Mouse (Mus musculus) heart, postnatal 4 days (tissue): ENCODE results near the gene Rab3gap1. TPM values are rescaled to one million over a fixed set of nuclear protein-coding genes. Genes with fewer than 3 reads are reported as not detected.

Experiments used
- DNase-seq: peaks from one replicate; pipeline ENCODE4 v3.0.0; 2021
- total RNA-seq, 2 experiments: library from RNA; stranded (reverse); gene quantifications; 2 replicates each; pipeline ENCODE4 v1.2.3; 2021

The Rab3gap1 gene
- 10 to 100 TPM; 44.2 to 44.7 TPM for total RNA-seq

DNA sequence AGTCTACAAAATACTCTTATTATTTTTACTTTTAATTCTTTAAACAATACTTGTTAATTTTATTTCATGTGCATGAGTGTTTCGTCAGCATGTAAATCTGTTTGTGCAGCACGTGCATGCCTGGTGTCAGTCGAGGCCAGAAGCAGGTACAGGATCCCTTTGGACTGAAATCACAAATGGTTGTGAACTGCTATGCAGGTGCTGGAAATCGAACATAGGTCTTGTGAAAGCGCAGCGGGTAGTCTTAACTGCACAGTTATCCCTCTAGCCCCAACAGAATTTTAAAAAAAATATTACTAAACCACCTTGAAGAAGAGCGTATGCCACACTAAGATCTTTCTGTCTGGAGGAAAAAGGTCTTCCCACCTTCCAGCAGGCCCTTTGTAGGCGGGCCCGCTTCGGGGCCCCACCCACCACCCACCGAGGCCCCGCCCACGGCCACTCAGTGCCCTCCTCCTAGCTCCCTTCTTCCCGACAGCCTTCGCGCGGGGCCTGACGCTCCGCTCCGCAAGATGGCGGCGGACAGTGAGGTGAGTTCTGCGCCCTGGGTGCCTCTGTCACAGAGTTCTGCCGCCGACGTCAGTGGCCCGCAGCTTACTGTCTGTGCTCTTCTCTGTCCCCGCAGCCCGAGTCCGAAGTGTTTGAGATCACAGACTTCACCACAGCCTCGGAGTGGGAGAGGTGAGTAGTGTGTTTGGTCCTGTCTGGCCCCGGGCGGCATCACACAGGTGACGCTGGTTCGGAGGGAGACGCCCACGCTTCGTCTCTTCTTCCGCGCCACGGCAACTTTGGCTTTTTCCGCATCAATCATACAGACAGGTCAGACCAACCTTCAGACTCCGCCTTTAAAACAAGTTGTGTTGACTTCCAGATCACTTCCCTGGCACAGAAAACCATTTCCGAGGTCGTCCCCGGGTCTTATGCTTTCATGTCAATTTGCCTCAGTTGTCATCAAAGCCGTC is at the start of gene Rab3gap1:
Gene Rab3gap1, plus strand, starts transcription at position 474 of the 962 bp plus-strand sequence.
- peak; percentile 93 for DNase-seq

DNA sequence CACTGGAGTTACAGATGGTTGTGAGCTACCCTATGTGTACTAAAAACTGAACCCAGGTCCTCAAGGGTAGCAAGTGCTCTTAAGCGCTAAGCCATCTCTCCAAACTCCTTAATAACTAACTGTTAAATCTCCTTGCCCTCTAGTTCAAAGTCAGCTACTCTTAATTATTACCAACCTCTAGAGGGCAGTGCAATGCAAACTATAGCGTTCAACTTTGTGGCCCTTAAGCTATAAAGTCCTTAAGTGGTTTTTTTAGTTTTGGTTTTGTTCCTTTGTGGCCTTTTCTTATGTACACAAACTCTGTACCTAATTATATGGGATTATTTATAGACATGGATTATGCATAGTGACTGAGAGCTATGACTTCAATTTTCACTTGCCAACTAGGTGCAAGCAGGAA is 41.2 kb upstream of the Rab3gap1 start:
- DNase-seq = peak; percentile 21

DNA sequence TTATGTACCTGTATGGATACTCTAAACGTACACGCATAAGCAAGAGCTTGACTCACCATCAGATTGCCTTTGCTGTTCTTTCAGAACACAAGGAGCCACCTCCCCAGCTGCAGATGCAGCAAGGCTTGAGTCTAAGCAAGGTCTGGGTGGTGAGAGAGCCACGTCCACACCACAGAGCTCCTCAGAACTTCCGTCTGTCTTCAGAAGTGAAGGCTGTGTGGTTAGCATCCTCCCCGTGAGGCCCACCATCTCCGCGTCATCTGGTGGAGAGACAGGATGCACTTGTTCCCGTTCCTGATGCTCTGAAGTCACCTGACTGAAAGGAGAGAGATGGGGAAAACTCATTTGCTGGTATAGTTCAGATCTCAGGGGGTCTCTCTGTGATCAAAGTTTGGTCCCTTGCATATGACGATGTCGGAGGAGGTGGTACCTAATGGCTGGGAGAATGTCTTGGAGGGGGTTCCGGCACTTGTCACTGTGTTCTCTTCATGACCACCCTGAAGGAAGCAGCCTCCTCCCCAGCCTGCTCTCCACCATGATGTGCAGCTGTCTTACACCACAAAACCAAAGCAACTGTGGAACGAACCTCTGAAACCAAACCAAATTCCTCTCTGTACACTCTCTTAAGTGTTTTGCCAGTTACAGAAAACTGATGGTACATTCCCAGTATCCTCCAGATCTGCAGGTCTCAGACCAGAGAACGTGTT is 38.2 kb upstream of the Rab3gap1 start:
- DNase-seq = no peak

DNA sequence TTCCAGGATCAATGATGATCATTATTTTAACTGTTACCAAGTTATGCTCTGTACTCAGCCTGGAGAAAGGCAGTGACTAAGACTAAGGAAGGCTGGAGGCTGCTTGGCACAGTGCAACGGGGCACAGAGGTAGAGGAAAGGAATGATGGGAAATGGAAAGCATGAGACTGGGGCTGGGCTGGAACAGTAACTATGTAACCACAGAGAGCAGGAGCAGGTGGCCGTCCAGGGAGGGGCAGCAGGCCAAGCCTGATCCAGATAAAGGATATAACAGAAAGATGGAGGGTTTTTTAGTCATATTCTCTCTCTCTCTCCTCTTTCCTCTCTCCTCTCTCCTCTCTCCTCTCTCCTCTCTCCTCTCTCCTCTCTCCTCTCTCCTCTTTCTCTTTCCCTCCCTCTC is 34.9 kb upstream of the Rab3gap1 start:
- DNase-seq = no peak

DNA sequence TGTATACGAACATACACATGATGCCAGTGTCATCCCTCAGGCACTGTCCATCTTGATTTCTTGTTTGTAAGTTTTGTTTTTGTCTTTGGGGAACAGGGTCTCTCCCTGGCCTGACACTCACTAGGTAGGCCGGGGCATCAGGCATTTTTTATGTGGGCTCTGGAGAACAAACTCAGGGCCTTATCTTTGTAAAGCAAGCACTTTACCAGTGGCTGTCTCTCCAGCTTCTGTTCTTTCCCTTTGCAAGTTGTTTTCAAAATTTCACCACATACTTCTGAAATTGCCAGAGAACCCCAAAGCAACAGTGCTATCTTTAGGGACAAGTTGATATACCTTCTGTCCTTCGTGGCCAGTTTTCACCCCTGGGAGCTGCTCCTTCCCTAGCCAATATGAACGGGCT is 34.4 kb upstream of the Rab3gap1 start:
- DNase-seq = no peak

DNA sequence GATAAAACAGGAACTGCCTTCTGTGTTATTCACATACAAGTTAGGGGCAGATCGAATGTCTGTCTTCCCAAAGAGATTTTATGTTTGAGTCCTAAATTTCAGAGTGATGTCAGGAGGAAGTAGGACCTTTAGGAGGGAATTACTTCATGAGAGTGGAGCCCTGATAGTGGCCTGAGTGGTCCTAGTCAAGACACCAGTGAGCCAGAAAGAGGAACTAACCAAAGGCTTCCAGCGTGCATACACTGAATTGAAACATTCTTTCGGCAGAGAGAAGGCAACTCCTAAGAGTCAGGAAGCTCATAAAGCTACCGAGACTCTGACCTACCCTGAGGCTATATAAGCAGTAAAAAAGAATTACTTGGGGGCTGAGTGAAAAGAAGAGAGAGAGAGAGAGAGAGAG is 32.0 kb upstream of the Rab3gap1 start:
- no peak for DNase-seq

DNA sequence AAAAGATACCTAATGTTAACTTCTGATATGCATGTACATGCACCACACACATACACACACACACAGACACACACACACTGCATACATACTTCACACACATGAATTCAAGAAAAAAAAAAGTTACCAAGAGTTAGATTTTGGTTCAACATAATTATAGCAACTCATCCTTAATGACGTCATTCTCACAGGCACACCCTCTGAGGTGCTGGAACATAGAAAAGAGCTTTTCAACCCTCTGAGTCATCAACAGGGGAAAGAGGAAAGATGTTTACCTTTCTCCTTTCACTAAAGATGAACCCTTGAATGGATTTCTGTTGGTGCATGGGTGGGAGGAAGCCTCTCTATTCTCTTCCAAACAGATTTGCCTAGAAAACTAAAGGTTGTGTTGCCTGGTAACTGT is 30.0 kb upstream of the Rab3gap1 start:
- DNase-seq = no peak

DNA sequence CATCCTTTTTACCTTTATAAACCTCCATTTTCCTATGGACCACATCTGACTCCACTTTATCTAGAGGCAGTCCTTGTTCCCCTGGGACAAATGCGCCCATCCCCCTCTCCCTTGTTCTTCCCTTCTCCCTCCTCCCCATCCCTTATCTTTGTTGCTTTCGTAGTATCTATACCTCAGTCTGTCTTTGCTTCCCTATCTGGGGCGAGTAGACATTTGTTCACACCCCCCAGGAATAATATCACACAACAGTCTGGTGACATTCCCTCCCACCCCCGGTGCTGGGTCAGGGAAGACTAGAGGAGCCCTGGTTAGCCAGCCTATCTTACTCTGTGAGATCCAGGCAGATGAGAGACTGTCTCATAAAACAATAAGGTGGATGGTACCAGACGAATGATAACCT is 23.1 kb upstream of the Rab3gap1 start:
- no peak for DNase-seq

DNA sequence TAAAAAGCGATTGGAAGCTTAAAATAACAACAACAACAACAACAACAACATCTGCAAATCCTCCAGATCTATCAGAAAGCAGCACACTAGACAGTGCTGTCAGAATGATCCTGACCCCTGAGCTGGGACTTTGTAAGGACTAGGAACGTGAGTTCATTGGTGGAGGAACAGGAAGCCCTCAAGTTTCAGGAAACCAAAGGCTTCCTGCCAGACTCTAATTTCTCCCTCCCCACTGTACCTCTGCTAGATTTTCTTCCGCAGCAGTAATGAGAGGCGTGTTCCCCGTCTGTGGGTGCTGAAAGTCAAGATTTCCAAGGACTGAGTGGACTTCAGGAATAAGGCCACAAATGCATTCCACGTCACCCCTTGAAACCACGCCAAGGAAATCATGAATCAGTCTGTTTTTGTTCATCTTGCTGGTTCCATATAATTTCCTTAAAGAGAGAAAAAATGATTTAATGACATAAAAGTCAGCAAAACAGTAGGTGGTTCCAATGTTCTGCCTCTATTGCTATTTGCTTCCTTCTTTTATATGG is 18.4 kb upstream of the Rab3gap1 start:
- peak; percentile 9 for DNase-seq

DNA sequence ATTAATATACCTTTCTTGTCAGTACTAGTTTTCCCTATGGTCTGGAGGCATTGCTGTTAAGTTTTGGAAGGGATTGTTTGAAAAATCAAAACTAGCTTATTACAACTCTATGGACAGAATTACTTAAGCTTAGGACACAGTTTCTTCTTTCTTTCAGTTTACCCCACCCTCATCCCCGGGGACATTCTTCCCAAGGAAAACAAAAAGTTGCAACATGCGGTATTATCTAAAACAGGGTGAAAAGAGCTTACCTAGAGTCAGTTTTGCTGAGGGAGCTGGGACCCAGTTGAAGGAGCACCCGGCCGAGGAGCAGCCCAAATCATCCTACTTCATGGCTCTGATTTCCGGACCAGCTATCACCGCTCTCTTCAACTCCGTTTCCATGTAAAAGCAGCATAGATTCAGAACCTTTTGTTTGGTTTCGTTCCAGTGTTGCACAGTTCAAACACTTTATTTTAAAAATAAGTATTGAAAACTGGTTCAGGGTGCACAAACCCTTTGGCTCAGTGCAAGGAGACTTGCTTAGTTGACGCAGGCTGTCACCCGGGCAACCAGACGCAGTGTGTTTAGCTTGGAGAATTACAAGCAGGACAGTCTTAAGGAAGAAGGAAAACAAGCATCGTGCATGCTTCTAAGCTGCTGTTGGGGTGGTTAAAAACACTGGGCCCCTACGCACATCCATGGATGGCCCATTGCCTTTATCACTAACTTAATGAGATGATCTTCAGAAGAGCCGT is 13.9 kb upstream of the Rab3gap1 start, which contains the start of gene Map3k19:
Gene Map3k19, minus strand, starts transcription at position 546 of the 737 bp plus-strand sequence.
- no peak for DNase-seq

DNA sequence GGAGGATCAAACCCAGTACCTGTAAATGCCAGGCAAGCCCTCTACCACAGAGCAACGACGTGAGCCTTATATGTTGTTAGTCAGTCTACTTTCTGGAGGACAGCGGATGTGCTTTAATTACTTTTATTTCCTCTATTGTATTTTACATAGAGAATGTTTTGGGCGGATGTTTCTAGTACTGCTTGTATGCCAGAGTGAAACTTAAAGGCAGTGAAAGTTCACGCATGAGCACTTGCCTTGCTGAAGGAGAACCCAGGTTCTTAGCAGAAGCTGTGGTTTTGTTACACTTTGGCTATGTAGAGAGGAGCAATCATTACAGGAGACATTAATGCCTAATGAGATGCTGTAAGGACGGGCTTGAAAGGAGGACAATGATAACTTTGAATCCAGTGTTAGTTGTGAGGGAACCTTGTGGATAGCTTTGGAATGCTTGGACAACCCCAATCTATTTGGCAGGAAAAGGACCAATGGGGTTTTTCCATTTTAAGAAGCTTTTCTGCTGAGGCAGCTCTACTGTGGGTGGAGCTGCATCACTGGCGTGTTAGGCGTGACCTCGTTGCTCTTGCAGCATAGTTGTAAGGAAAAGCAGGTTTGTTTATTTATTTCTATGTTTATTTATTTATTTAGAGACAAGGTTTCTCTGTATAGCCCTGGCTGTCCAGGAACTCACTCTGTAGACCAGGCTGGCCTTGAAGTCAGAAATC is 9.5 kb upstream of the Rab3gap1 start:
- no peak for DNase-seq

DNA sequence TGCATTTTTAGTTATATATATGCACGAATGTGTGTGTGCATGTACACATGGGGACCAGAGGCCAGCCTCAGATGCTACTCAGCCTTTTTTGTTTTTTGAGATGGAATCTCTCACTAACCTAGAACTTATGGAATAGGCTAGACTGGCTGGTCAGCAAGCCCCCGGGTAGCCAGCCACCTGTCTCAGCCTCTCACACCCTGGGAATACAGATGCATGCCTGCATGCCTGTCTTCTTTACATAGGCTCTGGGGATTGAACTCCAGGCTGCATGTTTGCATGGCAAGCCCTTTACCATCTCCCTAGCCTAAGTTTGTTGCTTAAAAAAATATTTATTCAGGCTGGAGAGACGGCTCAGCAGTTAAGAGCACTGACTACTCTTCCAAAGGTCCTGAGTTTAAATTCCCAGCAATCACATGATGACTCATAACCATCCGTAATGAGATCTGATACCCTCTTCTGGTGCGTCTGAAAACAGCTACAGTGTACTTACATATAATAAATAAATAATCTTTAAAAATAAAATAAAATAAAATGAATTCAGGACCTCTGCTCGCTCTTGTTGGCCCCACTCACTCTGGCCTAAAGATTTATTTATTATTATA is 8.7 kb upstream of the Rab3gap1 start:
- DNase-seq = no peak

DNA sequence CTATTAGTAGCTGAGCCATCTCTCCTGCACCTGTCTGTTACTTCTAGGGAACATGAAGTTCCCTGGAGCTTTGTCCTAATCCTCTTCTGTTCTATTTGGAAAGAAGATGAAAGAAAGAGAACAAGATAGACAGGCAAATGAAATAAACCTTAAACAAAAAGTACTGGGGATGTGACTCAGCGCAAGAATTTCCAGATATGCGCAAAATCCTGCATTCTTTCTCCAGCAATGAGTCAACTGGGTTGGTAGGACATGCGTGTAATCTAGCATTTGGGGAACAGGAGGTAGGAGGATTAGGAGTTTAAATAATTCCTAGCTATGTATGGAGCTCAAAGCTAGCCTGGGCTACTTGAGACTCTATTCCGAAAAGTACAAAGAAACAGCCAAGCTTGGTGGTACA is 8.1 kb upstream of the Rab3gap1 start:
- DNase-seq = no peak

DNA sequence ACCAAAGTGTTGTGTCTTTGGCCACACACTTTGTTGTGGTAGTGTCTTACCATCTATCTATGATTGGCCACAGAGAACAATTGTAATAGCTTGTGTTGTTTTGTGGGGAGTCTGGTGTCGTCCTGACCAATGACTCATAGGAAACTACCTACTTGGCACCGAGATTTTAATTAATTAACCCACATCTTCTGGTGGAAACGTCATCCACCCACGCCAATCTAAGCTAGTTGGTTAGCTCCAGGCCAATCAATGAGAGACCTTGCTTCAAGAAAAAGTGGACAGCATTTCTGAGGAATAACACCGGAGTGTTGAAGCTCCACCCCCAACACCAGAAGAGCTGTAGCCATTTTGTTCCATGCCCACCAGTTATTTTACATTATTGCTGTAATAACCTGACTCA is 6.7 kb upstream of the Rab3gap1 start:
- no peak for DNase-seq

DNA sequence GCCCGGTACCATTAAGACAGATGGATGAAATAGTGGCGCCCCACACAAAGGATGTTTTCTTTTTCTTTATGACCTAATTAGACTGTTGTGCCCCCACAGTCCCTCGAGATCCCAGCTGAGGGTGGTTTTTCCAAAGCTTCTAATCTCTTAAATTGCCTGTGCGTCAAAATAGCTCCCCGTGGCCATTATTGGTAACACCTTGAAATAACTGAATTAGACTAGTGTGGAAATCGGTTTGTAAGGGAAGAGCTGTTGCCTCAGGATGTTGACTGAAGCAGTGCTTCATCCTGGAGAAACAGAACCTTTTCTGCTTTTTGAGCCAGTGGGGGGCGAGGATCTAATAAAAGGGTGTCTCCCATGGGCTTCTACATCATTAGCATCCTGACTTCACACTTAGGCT is 4.8 kb upstream of the Rab3gap1 start:
- DNase-seq = no peak

DNA sequence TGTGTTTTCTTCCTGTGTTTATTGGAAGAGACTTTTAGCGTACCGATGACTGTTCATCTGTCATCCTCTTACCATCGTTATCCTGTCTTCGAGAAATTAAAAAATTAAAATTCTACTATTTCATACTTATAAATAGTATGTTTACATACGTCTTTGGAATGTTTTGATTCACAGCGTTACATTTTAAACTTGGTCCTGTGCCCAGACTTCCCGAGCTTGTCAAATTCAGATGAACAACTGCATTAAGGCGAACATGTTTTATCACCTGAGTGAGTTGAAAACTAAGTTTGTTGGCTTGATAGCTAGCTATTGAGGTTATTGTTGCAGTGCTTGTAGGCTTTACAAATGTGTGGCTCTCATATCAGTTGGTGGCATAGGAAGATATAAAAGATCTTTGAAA is 703 bp downstream of the Rab3gap1 start:
- DNase-seq = no peak

DNA sequence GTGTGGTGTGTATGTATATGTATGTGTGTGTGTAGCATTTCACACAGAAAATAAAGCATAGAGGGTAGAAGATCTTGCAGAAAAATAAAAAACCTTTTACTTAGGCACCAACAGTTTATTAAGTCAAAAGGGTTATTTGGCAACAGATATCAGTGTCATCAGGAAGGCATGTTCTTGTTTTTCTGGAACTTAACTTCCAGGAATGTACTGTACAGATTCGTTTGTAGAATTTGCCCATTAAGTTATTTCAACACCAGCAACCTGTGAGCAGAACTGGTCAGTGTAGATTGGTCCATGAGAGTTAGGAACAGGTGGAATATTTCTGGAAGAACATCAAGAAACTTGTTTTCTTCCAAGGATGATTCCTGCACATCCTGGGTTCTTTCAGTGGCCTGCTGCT is 30.8 kb downstream of the Rab3gap1 start:
- DNase-seq = no peak

DNA sequence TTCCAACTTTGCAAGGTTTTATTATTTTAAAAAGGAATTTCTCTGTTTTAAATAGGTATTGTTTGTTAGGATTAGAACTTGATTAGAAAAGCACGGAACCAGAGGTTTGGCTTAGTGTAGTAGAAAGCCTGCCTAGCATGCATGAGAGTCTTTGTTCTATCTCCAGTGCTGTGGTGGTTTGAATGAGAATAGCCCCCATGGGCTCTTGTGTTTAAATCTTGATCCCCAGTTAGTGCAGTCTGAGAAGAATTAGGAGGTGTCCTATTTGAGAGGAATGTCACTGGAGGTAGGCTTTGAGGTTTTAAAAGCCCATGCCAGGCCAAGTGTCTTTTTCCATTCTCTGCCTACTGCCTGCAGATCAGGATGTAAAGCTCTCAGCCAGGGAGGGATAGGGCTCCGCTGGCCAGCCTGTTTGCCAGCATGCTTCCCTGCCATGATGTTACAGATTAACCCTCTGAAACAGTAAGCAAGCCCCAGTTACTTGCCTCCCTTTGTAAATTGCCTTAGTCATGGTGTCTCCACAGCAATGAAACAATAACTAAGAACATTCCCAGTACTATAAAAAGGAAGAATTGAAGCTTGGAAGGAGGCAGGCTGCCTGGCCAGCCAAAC is 36.3 kb downstream of the Rab3gap1 start:
- no peak for DNase-seq

DNA sequence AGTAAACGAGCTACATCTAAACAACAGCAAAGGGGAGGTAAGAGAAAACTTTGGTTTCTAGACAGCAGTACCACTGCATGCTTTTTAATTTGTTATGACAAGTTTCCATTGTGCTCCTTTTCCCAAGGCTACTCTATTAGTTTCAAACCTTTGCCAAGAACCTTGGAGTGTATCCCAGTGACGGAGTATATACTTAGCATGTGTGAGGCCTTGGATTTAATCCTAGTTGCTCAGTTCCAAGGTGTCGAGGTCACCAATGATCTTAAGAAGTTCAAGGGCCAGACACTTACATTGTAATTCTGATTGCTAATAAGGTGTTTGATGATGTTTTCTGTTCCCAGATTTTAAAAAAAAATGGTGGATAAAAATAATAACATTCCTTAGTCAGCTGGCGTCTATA is 44.5 kb downstream of the Rab3gap1 start:
- DNase-seq = no peak

DNA sequence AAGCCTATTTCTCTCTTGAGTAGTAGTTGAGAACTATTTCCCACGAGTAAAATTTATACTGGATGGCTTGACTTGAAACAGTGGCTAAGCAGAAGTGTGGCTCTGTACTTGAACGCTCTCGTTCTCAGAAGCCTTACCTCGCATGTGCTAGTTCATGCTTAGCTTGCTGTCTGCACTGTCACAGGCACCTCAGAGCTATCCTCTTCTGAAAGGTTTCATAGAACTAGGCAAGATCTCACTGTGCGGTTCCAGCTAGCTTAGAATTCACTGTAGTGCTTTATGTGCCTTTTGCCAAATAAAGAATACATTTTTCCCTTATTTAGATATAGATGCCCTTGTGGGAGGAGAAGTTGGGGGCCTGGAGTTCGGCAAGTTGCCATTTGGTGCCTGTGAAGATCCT is 46.7 kb downstream of the Rab3gap1 start:
- DNase-seq = no peak

DNA sequence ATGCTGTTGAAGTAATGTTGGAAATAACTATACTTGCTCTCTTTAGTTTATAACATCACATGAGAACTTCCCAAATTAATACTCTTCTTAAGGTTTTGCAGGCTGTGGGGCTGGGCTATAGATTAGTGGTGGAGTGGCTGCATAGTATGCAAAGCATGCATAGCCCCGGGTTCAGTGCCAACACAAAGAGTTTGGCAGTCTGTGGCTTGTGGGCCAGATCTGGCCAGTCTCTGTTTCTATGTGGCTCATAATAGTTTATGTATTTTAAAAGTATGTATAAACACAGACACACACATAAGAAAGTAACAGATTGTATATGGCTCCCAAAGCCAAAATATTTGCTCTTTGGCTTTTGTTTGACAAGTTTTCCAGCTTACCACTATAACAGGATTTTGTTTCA is 47.2 kb downstream of the Rab3gap1 start:
- DNase-seq = no peak
